Mouse (Mus musculus) neural tube, embryonic 15.5 days (tissue): ENCODE data around the gene Ispd. TPM values are rescaled to one million over a fixed set of nuclear protein-coding genes. Genes with fewer than 3 reads are reported as not detected.
"Not testable (repeated sequence)": the region's sequence is repeated elsewhere in the genome, so short reads cannot be mapped to it uniquely, and the experiment has no call there.

Experiments
- ATAC-seq: fragments of 200-750 bp; cut with Nextera tagmentation; 2 replicates; pipeline ENCODE4 v1.8.0; 2017; ENCODE audit warnings: mild to moderate bottlenecking, moderate TSS enrichment, moderate library complexity; ENCODE audit not compliant: low FRiP score
- H3K27ac ChIP-seq: fragments of 300-500 bp; sonication (generic); replicated peaks from 2 replicates; pipeline ENCODE4 v1.5.1; 2015; ENCODE audit warnings: mild to moderate bottlenecking, inconsistent platforms
- H3K27me3 ChIP-seq: fragments of 300-500 bp; sonication (generic); replicated peaks from 2 replicates; pipeline ENCODE4 v1.6.1; 2015; ENCODE audit warnings: inconsistent platforms
- H3K36me3 ChIP-seq: fragments of 300-500 bp; sonication (generic); 2 replicates; pipeline ENCODE4 v1.6.1; 2015; ENCODE audit warnings: inconsistent platforms
- H3K4me1 ChIP-seq: fragments of 300-500 bp; sonication (generic); 2 replicates; pipeline ENCODE4 v1.6.1; 2015; ENCODE audit warnings: inconsistent platforms
- H3K4me2 ChIP-seq: fragments of 300-500 bp; sonication (generic); 2 replicates; pipeline ENCODE4 v1.6.1; 2015; ENCODE audit warnings: inconsistent platforms, mild to moderate bottlenecking, moderate library complexity
- H3K4me3 ChIP-seq: fragments of 300-500 bp; sonication (generic); replicated peaks from 2 replicates; pipeline ENCODE4 v1.5.1; 2015; ENCODE audit warnings: mild to moderate bottlenecking, inconsistent platforms
- H3K9ac ChIP-seq: fragments of 300-500 bp; sonication (generic); replicated peaks from 2 replicates; pipeline ENCODE4 v1.6.1; 2015; ENCODE audit warnings: mild to moderate bottlenecking, inconsistent platforms
- H3K9me3 ChIP-seq: fragments of 300-500 bp; sonication (generic); replicated peaks from 2 replicates; pipeline ENCODE4 v1.6.1; 2016; ENCODE audit warnings: inconsistent platforms
- WGBS: fragments of 180-500 bp; shearing (Covaris S2); methylation state at CpG from one replicate; pipeline ENCODE4 v1.1.7; 2015; ENCODE audit warnings: mixed read lengths; 5-methylcytosine and 5-hydroxymethylcytosine counted together
- polyA plus RNA-seq: library from polyadenylated mRNA; unstranded; fragments of >200 nt; fragmentation: Nextera tagmentation; extraction: Ambion mirVana; gene quantifications from 2 replicates; pipeline ENCODE4 v1.2.1, GENCODE M21; 2015

Gene Ispd
- 15.3 and 15.7 TPM in 2 replicates for polyA plus RNA-seq

GRCm38 (mm10) chr12:36381441-36382340 lies at the start of gene Ispd, which contains the start of gene D630036H23Rik:
Gene Ispd, plus strand, starts transcription at chr12:36381450.
Gene D630036H23Rik, minus strand, starts transcription at chr12:36382181.
- peak within 1 kb of the TSS; percentile 85 for H3K4me2 ChIP-seq
- peak within 1 kb of the TSS; percentile 95 for H3K27ac ChIP-seq
- H3K4me1 ChIP-seq, result peaks cover 18% of the 10 kb centered on the region
- ATAC-seq, result peak; percentile 95
- H3K9me3 ChIP-seq, result no peaks in the 10 kb centered on the region
- H3K9ac ChIP-seq, result peak within 1 kb of the TSS; percentile 88
- H3K27me3 ChIP-seq, result no peaks in the 10 kb centered on the region
- H3K36me3 ChIP-seq, result no peaks in the 10 kb centered on the region
- under 1% methylated on average over 63 of the region's 64 CpGs for WGBS
- peak within 1 kb of the TSS; percentile 53 for H3K4me3 ChIP-seq

- H3K4me2 ChIP-seq, result no peak overlapping the region
- no peaks in the 10 kb centered on the region for H3K4me1 ChIP-seq
- no peaks in the 10 kb centered on the region for H3K9me3 ChIP-seq
- H3K9ac ChIP-seq, result no peak overlapping the region
- ATAC-seq, result no peak
- no peaks in the 10 kb centered on the region for H3K27me3 ChIP-seq
- no peak overlapping the region for H3K4me3 ChIP-seq
- WGBS, result 82% methylated on average over 1 of the region's 1 CpGs
- H3K27ac ChIP-seq, result no peak overlapping the region
- no peaks in the 10 kb centered on the region for H3K36me3 ChIP-seq
These were observed 48.6 kb upstream of the Ispd start for GRCm38 (mm10) chr12:36332676-36333075.

- H3K9ac ChIP-seq, result no peak overlapping the region
- H3K27me3 ChIP-seq, result no peaks in the 10 kb centered on the region
- H3K4me3 ChIP-seq, result no peak overlapping the region
- no peak for ATAC-seq
- H3K4me2 ChIP-seq, result no peak overlapping the region
- no peaks in the 10 kb centered on the region for H3K36me3 ChIP-seq
- H3K9me3 ChIP-seq, result no peaks in the 10 kb centered on the region
- H3K4me1 ChIP-seq, result no peaks in the 10 kb centered on the region
- H3K27ac ChIP-seq, result no peak overlapping the region
- WGBS, result 75% methylated on average over 9 of the region's 9 CpGs
These were observed 47.4 kb upstream of the Ispd start for GRCm38 (mm10) chr12:36333837-36334281.

GRCm38 (mm10) chr12:36344131-36344530 lies 37.1 kb upstream of the Ispd start:
- no peak for ATAC-seq
- Histone ChIP-seq H3K9me3 (no peaks in the 10 kb centered on the region), H3K4me2 (no peak overlapping the region), H3K9ac (no peak overlapping the region), H3K27me3 (no peaks in the 10 kb centered on the region), H3K36me3 (no peaks in the 10 kb centered on the region), H3K27ac (no peak overlapping the region), H3K4me3 (no peak overlapping the region), H3K4me1 (no peaks in the 10 kb centered on the region)
- WGBS, result 58% methylated on average over 4 of the region's 4 CpGs

GRCm38 (mm10) chr12:36360064-36360463 lies 21.2 kb upstream of the Ispd start:
- Histone ChIP-seq H3K36me3 (no peaks in the 10 kb centered on the region), H3K27me3 (no peaks in the 10 kb centered on the region), H3K9me3 (no peaks in the 10 kb centered on the region), H3K9ac (no peak overlapping the region), H3K4me2 (no peak overlapping the region), H3K4me3 (no peak overlapping the region), H3K4me1 (no peaks in the 10 kb centered on the region), H3K27ac (no peak overlapping the region)
- WGBS, result 84% methylated on average over 3 of the region's 3 CpGs
- no peak for ATAC-seq

DNA sequence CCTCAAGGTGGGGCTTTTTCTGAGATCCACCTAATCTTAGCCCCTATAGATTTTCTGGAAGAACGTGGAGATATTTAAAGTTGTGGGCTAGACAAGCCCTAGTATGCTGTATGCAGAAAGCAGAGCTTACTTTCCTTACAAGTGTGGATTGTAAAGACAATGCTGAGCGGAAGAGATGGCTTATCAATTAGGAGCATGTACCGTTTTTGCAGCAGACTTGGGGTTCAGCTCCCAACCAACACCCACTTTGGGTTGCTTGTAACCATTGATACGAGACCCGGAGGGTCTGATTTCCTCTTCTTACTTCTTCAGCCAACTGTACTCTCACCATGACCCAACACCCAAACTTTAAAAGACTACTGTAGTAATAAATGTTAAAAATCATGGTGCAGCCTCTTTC lies 20.6 kb upstream of the Ispd start:
- H3K9ac ChIP-seq, result no peak overlapping the region
- no peak overlapping the region for H3K4me2 ChIP-seq
- H3K4me1 ChIP-seq, result no peaks in the 10 kb centered on the region
- H3K4me3 ChIP-seq, result no peak overlapping the region
- H3K27me3 ChIP-seq, result no peaks in the 10 kb centered on the region
- no peak for ATAC-seq
- no peak overlapping the region for H3K27ac ChIP-seq
- no peaks in the 10 kb centered on the region for H3K36me3 ChIP-seq
- no peaks in the 10 kb centered on the region for H3K9me3 ChIP-seq
- WGBS, result 91% methylated on average over 5 of the region's 5 CpGs

- WGBS, result 93% methylated on average over 4 of the region's 4 CpGs
- Histone ChIP-seq H3K9ac (no peak overlapping the region), H3K4me2 (no peak overlapping the region), H3K4me1 (no peaks in the 10 kb centered on the region), H3K4me3 (no peak overlapping the region), H3K9me3 (no peaks in the 10 kb centered on the region), H3K27me3 (no peaks in the 10 kb centered on the region), H3K36me3 (no peaks in the 10 kb centered on the region), H3K27ac (no peak overlapping the region)
- ATAC-seq, result no peak
These were observed 17.2 kb upstream of the Ispd start for GRCm38 (mm10) chr12:36364013-36364412.

GRCm38 (mm10) chr12:36373237-36373998 lies 7.8 kb upstream of the Ispd start:
- Histone ChIP-seq H3K4me2 (no peak overlapping the region), H3K9me3 (no peaks in the 10 kb centered on the region), H3K4me1 (no peaks in the 10 kb centered on the region), H3K4me3 (no peak overlapping the region), H3K27me3 (no peaks in the 10 kb centered on the region), H3K36me3 (no peaks in the 10 kb centered on the region), H3K27ac (no peak overlapping the region), H3K9ac (no peak overlapping the region)
- ATAC-seq, result no peak
- 39% methylated on average over 4 of the region's 4 CpGs for WGBS

DNA sequence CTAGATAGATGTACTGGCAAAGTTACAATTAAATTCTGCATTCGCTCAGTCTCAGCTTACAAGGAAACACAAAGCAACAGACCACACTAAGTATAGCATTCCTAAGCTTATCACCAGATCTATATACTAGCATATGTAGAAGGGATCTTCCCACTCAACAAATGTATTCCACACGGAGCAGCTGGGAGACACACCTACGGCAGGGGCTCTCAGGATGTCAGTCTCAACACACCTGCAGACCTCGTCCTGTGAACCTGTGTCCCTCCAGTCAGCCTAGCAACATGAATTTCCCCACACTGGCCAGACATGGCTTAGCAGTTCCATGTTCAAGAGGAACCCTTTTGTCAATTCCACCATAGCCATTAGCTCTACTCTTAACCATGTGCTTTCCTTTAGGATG lies 4.9 kb upstream of the Ispd start:
- H3K36me3 ChIP-seq, H3K4me2 ChIP-seq, H3K4me3 ChIP-seq, H3K9ac ChIP-seq, H3K27ac ChIP-seq, ATAC-seq, H3K9me3 ChIP-seq, H3K4me1 ChIP-seq, H3K27me3 ChIP-seq: not testable (repeated sequence)
- WGBS, result 93% methylated on average over 3 of the region's 4 CpGs

DNA sequence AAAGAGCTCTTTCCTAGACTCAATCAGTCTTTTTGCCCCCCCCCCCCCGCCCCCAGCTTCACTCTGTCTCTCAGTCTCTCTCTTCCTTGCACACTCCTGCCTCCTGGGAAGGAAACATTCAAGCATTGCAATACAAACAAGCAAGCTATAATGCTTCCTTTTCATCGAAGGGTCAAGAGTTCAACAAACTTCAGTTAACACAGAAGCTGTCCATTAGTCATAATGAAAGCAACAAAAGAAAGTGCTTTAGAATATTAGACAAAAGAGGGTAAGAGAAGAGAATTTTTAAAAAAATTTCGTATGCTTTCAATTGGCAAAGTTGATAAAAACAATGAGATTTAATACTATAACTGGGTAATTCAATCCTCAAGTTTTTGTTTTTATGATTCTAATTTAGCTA lies 996 bp upstream of the Ispd start:
- Histone ChIP-seq H3K36me3 (no peaks in the 10 kb centered on the region), H3K4me2 (no peak overlapping the region), H3K27ac (no peak overlapping the region), H3K27me3 (no peaks in the 10 kb centered on the region), H3K9me3 (no peaks in the 10 kb centered on the region), H3K4me1 (peaks cover 18% of the 10 kb centered on the region), H3K9ac (no peak overlapping the region), H3K4me3 (no peak overlapping the region)
- 17% methylated on average over 3 of the region's 3 CpGs for whole genome bisulfite sequencing
- no peak for ATAC-seq

- WGBS, result 26% methylated on average over 5 of the region's 5 CpGs
- H3K9ac ChIP-seq, result no peak overlapping the region
- no peak overlapping the region for H3K27ac ChIP-seq
- no peak for ATAC-seq
- no peaks in the 10 kb centered on the region for H3K9me3 ChIP-seq
- H3K4me1 ChIP-seq, result peaks cover 18% of the 10 kb centered on the region
- H3K4me2 ChIP-seq, result peak overlapping the region; percentile 85
- no peaks in the 10 kb centered on the region for H3K36me3 ChIP-seq
- no peaks in the 10 kb centered on the region for H3K27me3 ChIP-seq
- H3K4me3 ChIP-seq, result no peak overlapping the region
These were observed 444 bp upstream of the Ispd start for GRCm38 (mm10) chr12:36380806-36381205.

GRCm38 (mm10) chr12:36385386-36385785 lies 4.1 kb downstream of the Ispd start:
- no peak overlapping the region for H3K4me2 ChIP-seq
- H3K4me3 ChIP-seq, result no peak overlapping the region
- no peak overlapping the region for H3K9ac ChIP-seq
- H3K27ac ChIP-seq, result no peak overlapping the region
- no peaks in the 10 kb centered on the region for H3K36me3 ChIP-seq
- H3K4me1 ChIP-seq, result peaks cover 18% of the 10 kb centered on the region
- no peaks in the 10 kb centered on the region for H3K27me3 ChIP-seq
- H3K9me3 ChIP-seq, result no peaks in the 10 kb centered on the region
- 71% methylated on average over 6 of the region's 6 CpGs for WGBS
- no peak for ATAC-seq
